Mouse (Mus musculus) heart, embryonic 13.5 days (tissue): Measurements from ENCODE around the gene Atp1a4. TPM values are rescaled to one million over a fixed set of nuclear protein-coding genes. Genes with fewer than 3 reads are reported as not detected.
A peak's percentile ranks its signal among the peaks of the same experiment; 100 is the strongest.

ENCODE experiments used
- ATAC-seq: fragments of 200-750 bp; cut with Nextera tagmentation; 2 replicates; pipeline ENCODE4 v1.8.0; 2017; ENCODE audit warnings: moderate TSS enrichment; ENCODE audit not compliant: insufficient number of reproducible peaks, low FRiP score, low TSS enrichment; ENCODE audit errors: extremely low read depth
- H3K27ac ChIP-seq: fragments of 300-500 bp; sonication (generic); replicated peaks from 2 replicates; pipeline ENCODE4 v1.5.1; 2015; ENCODE audit warnings: moderate library complexity, mild to moderate bottlenecking, inconsistent platforms
- H3K27me3 ChIP-seq: fragments of 300-500 bp; sonication (generic); replicated peaks from 2 replicates; pipeline ENCODE4 v1.6.1; 2015; ENCODE audit warnings: mild to moderate bottlenecking, inconsistent platforms
- H3K36me3 ChIP-seq: fragments of 300-500 bp; sonication (generic); 2 replicates; pipeline ENCODE4 v1.6.1; 2015; ENCODE audit warnings: mild to moderate bottlenecking, inconsistent platforms
- H3K4me1 ChIP-seq: fragments of 300-500 bp; sonication (generic); 2 replicates; pipeline ENCODE4 v1.6.1; 2015; ENCODE audit warnings: inconsistent platforms
- H3K4me2 ChIP-seq: fragments of 300-500 bp; sonication (generic); 2 replicates; pipeline ENCODE4 v1.6.1; 2015; ENCODE audit warnings: inconsistent platforms, mild to moderate bottlenecking, moderate library complexity
- H3K4me3 ChIP-seq: fragments of 300-500 bp; sonication (generic); 2 replicates; pipeline ENCODE4 v1.5.1; 2015; ENCODE audit warnings: moderate library complexity, mild to moderate bottlenecking, inconsistent platforms
- H3K9ac ChIP-seq: fragments of 300-500 bp; sonication (generic); 2 replicates; pipeline ENCODE4 v1.6.1; 2015; ENCODE audit warnings: inconsistent platforms, mild to moderate bottlenecking, moderate library complexity
- H3K9me3 ChIP-seq: fragments of 300-500 bp; sonication (generic); 2 replicates; pipeline ENCODE4 v1.6.1; 2016; ENCODE audit warnings: inconsistent platforms
- WGBS: fragments of 180-500 bp; shearing (Covaris S2); methylation state at CpG from one replicate; pipeline ENCODE4 v1.1.7; 2015; ENCODE audit warnings: mixed read lengths; 5-methylcytosine and 5-hydroxymethylcytosine counted together
- polyA plus RNA-seq: library from polyadenylated mRNA; unstranded; fragments of >200 nt; fragmentation: Nextera tagmentation; extraction: Ambion mirVana; gene quantifications from 2 replicates; pipeline ENCODE4 v1.2.1, GENCODE M21; 2015

Gene Atp1a4
- polyA plus RNA-seq, 1 experiment from 2014 or later = 0.21 TPM

- H3K27ac ChIP-seq = peak overlapping the region; percentile 90
- 40% methylated on average over 15 of the region's 15 CpGs for WGBS
- H3K4me2 ChIP-seq = peak overlapping the region; percentile 55
- H3K9ac ChIP-seq = peak overlapping the region; percentile 77
- H3K36me3 ChIP-seq = no peaks in the 10 kb centered on the region; the same call in 1 of the 2 replicates
- H3K27me3 ChIP-seq = no peaks in the 10 kb centered on the region
- H3K9me3 ChIP-seq = no peaks in the 10 kb centered on the region
- H3K4me1 ChIP-seq = peaks cover 92% of the 10 kb centered on the region
- no peak for ATAC-seq
- peak overlapping the region; percentile 32 for H3K4me3 ChIP-seq
Measured at GRCm38 (mm10) chr1:172218164-172218910, 39.9 kb downstream of the Atp1a4 start.

GRCm38 (mm10) chr1:172217148-172217547, 41.1 kb downstream of the Atp1a4 start:
- H3K4me1 ChIP-seq = peaks cover 91% of the 10 kb centered on the region
- H3K4me3 ChIP-seq = peak overlapping the region; percentile 40
- H3K4me2 ChIP-seq = peak overlapping the region; percentile 67
- 0% methylated on average over 5 of the region's 5 CpGs for WGBS
- peak overlapping the region; percentile 95 for H3K27ac ChIP-seq
- H3K27me3 ChIP-seq = no peaks in the 10 kb centered on the region
- no peak for ATAC-seq
- H3K9ac ChIP-seq = peak overlapping the region; percentile 77
- H3K9me3 ChIP-seq = no peaks in the 10 kb centered on the region
- peaks cover 5% of the 10 kb centered on the region for H3K36me3 ChIP-seq

GRCm38 (mm10) chr1:172214748-172215147, 43.5 kb downstream of the Atp1a4 start:
- Histone ChIP-seq H3K4me1 (peaks cover 67% of the 10 kb centered on the region), H3K27ac (peak overlapping the region; percentile 70), H3K4me3 (no peak overlapping the region), H3K36me3 (peaks cover 7% of the 10 kb centered on the region), H3K9ac (peak overlapping the region; percentile 0), H3K4me2 (no peak overlapping the region), H3K9me3 (no peaks in the 10 kb centered on the region), H3K27me3 (no peaks in the 10 kb centered on the region)
- WGBS = 36% methylated on average over 3 of the region's 3 CpGs
- ATAC-seq = no peak; the same call in 1 of the 2 replicates

- 69% methylated on average over 4 of the region's 4 CpGs for WGBS
- H3K27ac ChIP-seq = peak overlapping the region; percentile 70; the same call in 1 of the 2 replicates
- no peak for ATAC-seq
- H3K27me3 ChIP-seq = no peaks in the 10 kb centered on the region
- H3K4me3 ChIP-seq = no peak overlapping the region
- no peak overlapping the region for H3K4me2 ChIP-seq
- H3K9ac ChIP-seq = peak overlapping the region; percentile 0; the same call in 1 of the 2 replicates
- H3K36me3 ChIP-seq = peaks cover 14% of the 10 kb centered on the region
- no peaks in the 10 kb centered on the region for H3K9me3 ChIP-seq
- peaks cover 57% of the 10 kb centered on the region for H3K4me1 ChIP-seq
Measured at GRCm38 (mm10) chr1:172213771-172214170, 44.4 kb downstream of the Atp1a4 start.

- H3K36me3 ChIP-seq = peaks cover 14% of the 10 kb centered on the region
- no peaks in the 10 kb centered on the region for H3K9me3 ChIP-seq
- H3K4me3 ChIP-seq = no peak overlapping the region
- peaks cover 47% of the 10 kb centered on the region for H3K4me1 ChIP-seq
- peak overlapping the region; percentile 44; the same call in 1 of the 2 replicates for H3K9ac ChIP-seq
- WGBS = 60% methylated on average over 5 of the region's 5 CpGs
- no peak for ATAC-seq
- H3K27me3 ChIP-seq = no peaks in the 10 kb centered on the region
- peak overlapping the region; percentile 70 for H3K27ac ChIP-seq
- H3K4me2 ChIP-seq = no peak overlapping the region
Measured at GRCm38 (mm10) chr1:172212776-172213175, 45.4 kb downstream of the Atp1a4 start.

GRCm38 (mm10) chr1:172207111-172207584, 51.1 kb downstream of the Atp1a4 start:
- Histone ChIP-seq H3K27ac (peak overlapping the region; percentile 95), H3K36me3 (peaks cover 21% of the 10 kb centered on the region), H3K4me2 (peak overlapping the region; percentile 86), H3K4me1 (peaks cover 52% of the 10 kb centered on the region), H3K9ac (peak overlapping the region; percentile 97), H3K27me3 (no peaks in the 10 kb centered on the region), H3K9me3 (no peaks in the 10 kb centered on the region), H3K4me3 (peak overlapping the region; percentile 84)
- WGBS = 11% methylated on average over 7 of the region's 7 CpGs
- no peak for ATAC-seq

GRCm38 (mm10) chr1:172206141-172206917, 51.9 kb downstream of the Atp1a4 start, which contains the start of gene Pea15a:
Gene Pea15a, minus strand, starts transcription at chr1:172206804.
- Histone ChIP-seq H3K4me2 (peak within 1 kb of the TSS; percentile 86), H3K4me3 (peak within 1 kb of the TSS; percentile 84), H3K36me3 (peaks cover 28% of the 10 kb centered on the region), H3K4me1 (peaks cover 60% of the 10 kb centered on the region), H3K9me3 (no peaks in the 10 kb centered on the region), H3K27ac (peak within 1 kb of the TSS; percentile 95), H3K9ac (peak within 1 kb of the TSS; percentile 97), H3K27me3 (no peaks in the 10 kb centered on the region)
- under 1% methylated on average over 39 of the region's 40 CpGs for WGBS
- peak; percentile 68 for ATAC-seq

- Histone ChIP-seq H3K36me3 (peaks cover 34% of the 10 kb centered on the region), H3K9me3 (no peaks in the 10 kb centered on the region), H3K9ac (peak overlapping the region; percentile 97), H3K27ac (peak overlapping the region; percentile 95), H3K4me3 (peak overlapping the region; percentile 84), H3K4me2 (peak overlapping the region; percentile 86), H3K4me1 (peaks cover 66% of the 10 kb centered on the region), H3K27me3 (no peaks in the 10 kb centered on the region)
- ATAC-seq = no peak
- 7% methylated on average over 3 of the region's 3 CpGs for WGBS
Measured at GRCm38 (mm10) chr1:172205741-172206087, 52.5 kb downstream of the Atp1a4 start.

GRCm38 (mm10) chr1:172204814-172205740, 53.1 kb downstream of the Atp1a4 start:
- H3K4me3 ChIP-seq = peak overlapping the region; percentile 84
- 52% methylated on average over 14 of the region's 15 CpGs for WGBS
- ATAC-seq = no peak
- peak overlapping the region; percentile 86 for H3K4me2 ChIP-seq
- peaks cover 41% of the 10 kb centered on the region for H3K36me3 ChIP-seq
- H3K9me3 ChIP-seq = no peaks in the 10 kb centered on the region
- no peaks in the 10 kb centered on the region for H3K27me3 ChIP-seq
- H3K9ac ChIP-seq = peak overlapping the region; percentile 97
- H3K27ac ChIP-seq = peak overlapping the region; percentile 95
- peaks cover 67% of the 10 kb centered on the region for H3K4me1 ChIP-seq

- no peak for ATAC-seq
- Histone ChIP-seq H3K36me3 (peaks cover 42% of the 10 kb centered on the region), H3K27me3 (no peaks in the 10 kb centered on the region), H3K4me2 (peak overlapping the region; percentile 86), H3K9ac (peak overlapping the region; percentile 97), H3K4me3 (peak overlapping the region; percentile 84), H3K27ac (peak overlapping the region; percentile 95), H3K4me1 (peaks cover 69% of the 10 kb centered on the region), H3K9me3 (no peaks in the 10 kb centered on the region)
- WGBS = 35% methylated on average over 9 of the region's 9 CpGs
Measured at GRCm38 (mm10) chr1:172204033-172204813, 54.0 kb downstream of the Atp1a4 start.
